Mouse (Mus musculus) ovary, postnatal 36 days (tissue): ENCODE measurements at regions not wholly inside any gene's neighbourhood (a gene's known extent, or its start where the extent isn't known, plus 50 kb on each side); places are given as distances from the start of the nearest gene placed in this dataset.
A peak's percentile ranks its signal among the peaks of the same experiment; 100 is the strongest.

ENCODE experiments used
- DNase-seq: peaks from one replicate; pipeline ENCODE4 v3.0.0; 2022; ENCODE audit warnings: low spot score, mixed read lengths

DNA sequence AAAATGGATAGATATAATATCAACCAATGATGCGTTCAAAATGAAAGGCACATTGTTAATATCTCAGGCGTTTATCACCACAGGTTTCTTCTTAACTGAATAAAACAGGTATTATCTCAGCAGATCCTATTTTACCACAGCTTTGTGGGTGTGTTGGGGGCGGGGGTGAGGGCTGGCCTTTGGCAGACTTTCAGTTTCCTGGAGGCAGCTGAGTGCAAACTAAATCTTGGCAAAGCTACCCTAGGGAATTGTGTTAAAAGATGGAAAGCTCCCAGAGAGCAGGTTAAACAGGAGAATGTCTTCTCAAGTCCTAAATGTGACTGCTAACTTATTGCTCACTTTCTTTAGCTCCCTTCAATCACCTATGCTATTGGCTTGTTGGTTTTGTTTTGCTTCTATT, 223.8 kb downstream of the Kdm4c start:
- peak; percentile 6 for DNase-seq

DNA sequence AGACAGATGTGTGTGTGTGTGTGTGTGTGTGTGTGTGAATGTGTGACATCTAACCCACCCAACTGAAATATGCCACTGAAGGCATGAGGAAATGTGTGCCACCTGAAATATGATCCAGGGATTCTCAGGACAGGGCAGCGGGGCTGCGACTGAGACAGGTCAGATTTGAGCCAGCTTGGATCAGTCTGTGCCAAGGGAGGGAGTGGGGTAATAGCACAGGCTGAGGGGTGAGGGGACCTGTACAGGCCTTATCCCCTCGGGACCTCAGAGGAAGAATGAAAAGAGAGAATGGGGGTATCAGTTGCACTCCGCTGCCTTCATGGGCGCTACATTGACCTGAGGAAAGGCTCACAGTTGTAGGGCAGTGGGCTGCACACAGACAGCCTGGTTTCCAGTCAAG, 270.2 kb downstream of the Kdm4c start:
- DNase-seq = no peak

DNA sequence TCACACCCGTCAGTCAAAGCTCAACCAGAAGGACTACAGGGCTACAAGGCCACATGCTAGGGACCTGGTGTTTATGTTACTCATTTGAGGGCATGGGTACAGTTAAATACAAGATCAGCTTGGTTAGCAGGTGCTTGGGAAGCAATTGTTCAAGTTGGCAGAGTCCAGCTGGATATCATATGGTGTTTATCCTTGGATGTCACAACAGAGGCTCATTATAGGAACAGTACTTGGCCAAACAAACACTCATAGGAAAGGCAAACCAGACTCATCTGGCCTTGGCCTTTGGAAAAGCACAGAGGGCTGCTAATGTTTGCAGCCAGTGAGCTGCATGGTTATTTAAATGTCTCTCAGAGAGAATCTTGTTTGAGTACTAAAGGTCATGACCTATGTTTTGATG, 311.6 kb downstream of the Kdm4c start:
- DNase-seq = no peak

DNA sequence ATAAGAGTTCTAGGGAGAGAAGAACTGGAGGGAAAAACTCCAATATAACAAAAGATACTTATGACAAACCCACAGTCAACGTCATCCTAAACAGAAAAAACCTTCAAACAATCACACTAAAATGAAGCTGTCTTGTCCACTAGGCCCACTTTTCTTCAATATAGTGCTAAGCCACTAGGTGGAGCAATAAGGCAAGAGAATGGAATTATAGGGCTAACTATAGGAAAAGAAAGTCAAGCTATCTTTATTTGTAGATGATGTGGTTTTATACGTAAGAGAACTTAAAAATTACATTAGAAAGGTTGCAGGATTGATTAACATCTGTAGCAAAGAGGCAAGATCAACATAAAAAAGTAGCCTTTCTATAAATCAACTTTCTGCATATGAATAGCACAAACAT, 321.3 kb downstream of the Kdm4c start:
- no peak for DNase-seq

DNA sequence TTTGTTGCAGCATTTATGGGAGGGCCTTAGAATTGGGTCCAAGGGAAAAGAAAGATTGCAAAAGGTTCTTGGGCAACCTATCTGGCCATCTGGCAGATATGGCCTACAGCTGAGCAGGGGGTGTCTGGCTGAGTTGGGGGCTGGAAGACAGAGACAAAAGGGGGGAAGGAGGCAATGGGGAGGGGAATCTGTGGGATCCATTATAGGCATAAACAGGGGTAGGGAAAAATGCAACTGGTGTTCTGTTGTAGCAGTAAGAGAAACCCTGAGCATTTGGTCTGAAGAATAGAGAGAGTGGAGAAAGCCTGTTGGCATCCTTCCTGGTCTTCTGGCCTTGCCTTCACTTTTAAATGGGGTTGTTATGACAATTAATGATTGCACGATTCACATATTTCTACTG, 344.1 kb downstream of the Kdm4c start:
- DNase-seq = no peak

DNA sequence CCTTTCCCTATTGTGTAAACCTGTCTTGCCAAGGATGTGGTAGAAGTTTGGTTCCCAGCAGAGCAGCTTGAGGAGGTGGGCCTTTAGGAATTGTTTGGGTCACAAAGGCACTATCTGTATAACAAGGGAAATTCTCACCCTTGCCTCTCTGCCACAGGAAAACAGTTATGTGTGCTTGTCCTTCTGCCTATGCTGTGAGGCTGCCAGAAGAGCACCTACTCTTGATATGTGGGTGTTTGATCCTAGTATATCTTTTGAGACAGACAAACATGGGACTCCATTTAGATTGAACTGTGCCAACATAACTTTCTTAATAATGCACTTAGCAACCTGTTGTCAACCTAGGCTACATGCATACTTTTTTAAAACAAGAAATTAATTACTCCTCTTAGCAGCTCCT, 344.8 kb downstream of the Kdm4c start:
- no peak for DNase-seq

DNA sequence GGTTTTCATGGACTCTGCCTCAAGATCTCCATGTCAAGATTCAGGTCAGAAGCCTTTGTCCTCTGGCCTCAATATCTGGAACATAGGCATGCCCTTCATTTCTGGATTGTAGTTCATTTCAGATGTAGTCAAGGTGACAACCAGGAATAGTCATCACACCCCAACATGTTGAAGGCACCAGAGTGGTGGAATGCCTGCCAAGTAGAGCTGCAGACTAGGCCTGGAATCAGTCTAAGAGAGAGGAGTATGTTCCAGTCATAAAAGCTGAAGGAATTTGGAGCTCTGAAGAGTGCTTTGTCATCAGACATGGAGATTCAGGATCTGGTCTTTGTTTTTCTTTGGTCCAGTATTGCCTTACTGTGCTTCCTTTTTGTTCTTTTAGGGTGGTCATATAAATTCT, 346.5 kb downstream of the Kdm4c start:
- DNase-seq = no peak

DNA sequence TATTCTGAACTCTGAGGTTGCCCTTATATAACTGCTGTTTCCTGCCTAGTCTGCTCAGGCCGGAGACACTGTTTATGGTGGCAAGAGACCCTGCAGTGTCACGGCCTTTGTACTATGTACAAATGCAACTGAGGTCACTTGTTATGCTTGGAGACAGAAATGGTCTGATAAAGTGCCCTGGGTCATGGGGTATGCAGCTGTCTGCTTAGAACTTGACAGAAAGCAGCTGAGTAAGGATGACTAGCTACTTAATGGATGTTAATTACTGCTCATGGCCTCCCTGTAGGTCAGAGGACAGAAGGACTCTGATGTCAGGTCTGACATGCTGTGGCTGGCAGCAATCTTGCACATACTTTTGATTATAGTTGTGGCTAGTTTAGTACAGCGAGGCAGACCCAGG, 370.7 kb downstream of the Kdm4c start:
- no peak for DNase-seq
